In genomic region chr9:44398087-44398486, GRCm38 (mm10) we compare ENCODE assay signal across 7 mouse cellular contexts. TPM values are rescaled to one million over a fixed set of nuclear protein-coding genes. Genes with fewer than 3 reads are reported as not detected.
DNase-seq lines count a peak whose midpoint lies in the region; ATAC-seq and TF ChIP-seq lines count a peak whose summit lies in the region.

No protein-coding gene starts in this region.

- DNase-seq in A20 (ENCODE audit: low read depth, low spot score) (peak; percentile 67), ES-E14 (ENCODE audit: low read depth, low spot score) (no peak)
- no peak for DNase-seq in hindbrain, embryonic 14.5 days (ENCODE audit: low spot score)
- no peak for DNase-seq in layer of hippocampus, postnatal 36 days
- no peak for DNase-seq in thymus, postnatal 4 days
- DNase-seq in embryo, embryonic 11 days = no peak

- ATAC-seq in hindbrain, embryonic 14.5 days (ENCODE audit: low FRiP score) = no peak
- ATAC-seq in liver, embryonic 12.5 days = no peak

- in situ Hi-C loops in ES-E14 (cut with MboI; ENCODE audit: low sequenced_read_pairs in 2 of 2, unreplicated experiment in 2 of 2) = no loop called here

- H3K27me3 ChIP-seq in hindbrain, embryonic 14.5 days (ENCODE audit: control insufficient read depth, insufficient read depth, low read length) = no peaks in the 10 kb centered on the region
- no peaks in the 10 kb centered on the region for H3K27me3 ChIP-seq in liver, embryonic 12.5 days (replicated peaks)

- peaks cover 0 to 6% of the 10 kb centered on the region in 2 experiments; a peak in 3 of 4 replicates for H3K4me1 ChIP-seq in ES-E14 (ENCODE audit: control insufficient read depth in 2 of 2, insufficient read depth in 2 of 2, low read length in 2 of 2, poor library complexity in 1 of 2)
- H3K4me1 ChIP-seq in hindbrain, embryonic 14.5 days (replicated peaks; ENCODE audit: control insufficient read depth, insufficient read depth, low read length) = peaks cover 19% of the 10 kb centered on the region
- peaks cover 48% of the 10 kb centered on the region for H3K4me1 ChIP-seq in liver, embryonic 12.5 days

- H3K9me3 ChIP-seq in ES-E14 (ENCODE audit: control insufficient read depth, insufficient read depth, low read depth, low read length) = no peaks in the 10 kb centered on the region
- H3K9me3 ChIP-seq in hindbrain, embryonic 14.5 days (ENCODE audit: control insufficient read depth, low read length) = no peaks in the 10 kb centered on the region
- H3K9me3 ChIP-seq in liver, embryonic 12.5 days (replicated peaks) = no peaks in the 10 kb centered on the region

- H3K36me3 ChIP-seq in ES-E14 (ENCODE audit: control insufficient read depth, insufficient read depth, low read length, poor library complexity, severe bottlenecking) = peaks cover 8% of the 10 kb centered on the region
- peaks cover 45% of the 10 kb centered on the region for H3K36me3 ChIP-seq in hindbrain, embryonic 14.5 days (replicated peaks; ENCODE audit: control insufficient read depth, insufficient read depth)
- peaks cover 46% of the 10 kb centered on the region for H3K36me3 ChIP-seq in liver, embryonic 12.5 days

- peak overlapping the region in 1 of 2 experiments; percentile 92; a peak in 1 of 4 replicates for H3K4me3 ChIP-seq in ES-E14 (ENCODE audit: insufficient read depth in 1 of 2, low read depth in 1 of 2, low read length in 2 of 2, poor library complexity in 1 of 2, severe bottlenecking in 1 of 2)
- peak overlapping the region; percentile 78 for H3K4me3 ChIP-seq in hindbrain, embryonic 14.5 days (replicated peaks; ENCODE audit: low read length)
- peak overlapping the region; percentile 81 for H3K4me3 ChIP-seq in liver, embryonic 12.5 days

- 18% methylated on average over 4 of the region's 4 CpGs for WGBS in hindbrain, embryonic 14.5 days
- 45% methylated on average over 4 of the region's 4 CpGs for WGBS in liver, embryonic 12.5 days (ENCODE audit: insufficient replicate concordance)

- H3K9ac ChIP-seq in ES-E14 (ENCODE audit: insufficient read depth, low read depth, low read length, poor library complexity, severe bottlenecking) = 0 out of 2 replicates have a peak overlapping the region, but pooled peaks have one; percentile 15
- H3K9ac ChIP-seq in hindbrain, embryonic 14.5 days = peak overlapping the region; percentile 84
- H3K9ac ChIP-seq in liver, embryonic 12.5 days = peak overlapping the region; percentile 91

- H3K27ac ChIP-seq in ES-E14 (ENCODE audit: insufficient read depth, low read depth, low read length, poor library complexity, severe bottlenecking) = no peak overlapping the region
- H3K27ac ChIP-seq in hindbrain, embryonic 14.5 days = peak overlapping the region; percentile 91
- H3K27ac ChIP-seq in liver, embryonic 12.5 days = peak overlapping the region; percentile 92

- H3K4me2 ChIP-seq in hindbrain, embryonic 14.5 days (replicated peaks) = peak overlapping the region; percentile 91
- peak overlapping the region; percentile 97 for H3K4me2 ChIP-seq in liver, embryonic 12.5 days

TF ChIP-seq in ES-E14, 5 proteins besides CTCF, POLR2A, EP300 and RAD21:
- TF ChIP-seq HCFC1 (IDR thresholded peaks at IDR 0.05; ENCODE audit: borderline replicate concordance, insufficient read depth, low read length) (no peak), MAFK (IDR thresholded peaks at IDR 0.05; ENCODE audit: insufficient read depth, low read depth, low read length) (no peak), CHD2 (IDR thresholded peaks at IDR 0.05; ENCODE audit: low read depth, low read length) (no peak), ZC3H11A (IDR thresholded peaks at IDR 0.05; ENCODE audit: borderline replicate concordance, low read depth, low read length) (no peak), ZNF384 (IDR thresholded peaks at IDR 0.05; ENCODE audit: low read depth, low read length) (no peak)
TF ChIP-seq in ES-E14: peak in this region for 0.

RNA-seq across cellular contexts. Expression of gene Slc37a4, which starts 1.4 kb away (rescaled TPM):
- total RNA-seq in ES-E14 (2012; rRNA removed) = 9.8 and 10.0 TPM in 2 replicates
- 65.2 and 65.8 TPM in 2 replicates for polyA plus RNA-seq in hindbrain, embryonic 14.5 days (2014; fragmentation: Nextera tagmentation; extraction: Ambion mirVana)
- 19.7 and 21.1 TPM in 2 replicates for polyA plus RNA-seq in liver, embryonic 12.5 days (2016; fragmentation: Nextera tagmentation; extraction: Ambion mirVana)
- total RNA-seq in layer of hippocampus, postnatal 36 days (2021) = 10 to 100 TPM; 27.9 to 30.2 TPM

RNA-seq across cellular contexts. Expression of gene Rps25, which starts 8.9 kb away (rescaled TPM):
- total RNA-seq in ES-E14 (2012; rRNA removed) = 1,792 and 2,115 TPM in 2 replicates
- polyA plus RNA-seq in hindbrain, embryonic 14.5 days (2014; fragmentation: Nextera tagmentation; extraction: Ambion mirVana) = 1,177 and 1,438 TPM in 2 replicates
- polyA plus RNA-seq in liver, embryonic 12.5 days (2016; fragmentation: Nextera tagmentation; extraction: Ambion mirVana) = 1,783 and 1,792 TPM in 2 replicates
- total RNA-seq in layer of hippocampus, postnatal 36 days (2021) = 100 to 1,000 TPM; 660 to 671 TPM

RNA-seq across cellular contexts. Expression of gene Trappc4, which starts 9.3 kb away (rescaled TPM):
- 88.2 and 95.1 TPM in 2 replicates for total RNA-seq in ES-E14 (2012; rRNA removed)
- polyA plus RNA-seq in hindbrain, embryonic 14.5 days (2014; fragmentation: Nextera tagmentation; extraction: Ambion mirVana) = 289 and 299 TPM in 2 replicates
- 77.7 and 79.9 TPM in 2 replicates for polyA plus RNA-seq in liver, embryonic 12.5 days (2016; fragmentation: Nextera tagmentation; extraction: Ambion mirVana)
- 10 to 100 TPM; 64.3 to 79.1 TPM for total RNA-seq in layer of hippocampus, postnatal 36 days (2021)

RNA-seq across cellular contexts. Expression of gene Hyou1, which starts 18.8 kb away (rescaled TPM):
- total RNA-seq in ES-E14 (2012; rRNA removed) = 246 and 320 TPM in 2 replicates
- polyA plus RNA-seq in hindbrain, embryonic 14.5 days (2014; fragmentation: Nextera tagmentation; extraction: Ambion mirVana) = 25.0 and 27.8 TPM in 2 replicates
- 24.4 and 26.4 TPM in 2 replicates for polyA plus RNA-seq in liver, embryonic 12.5 days (2016; fragmentation: Nextera tagmentation; extraction: Ambion mirVana)
- 100 to 1,000 TPM; 136 to 157 TPM for total RNA-seq in layer of hippocampus, postnatal 36 days (2021)

RNA-seq across cellular contexts. Expression of gene Ccdc84, which starts 20.3 kb away (rescaled TPM):
- 38.3 and 57.0 TPM in 2 replicates for total RNA-seq in ES-E14 (2012; rRNA removed)
- 23.3 and 28.2 TPM in 2 replicates for polyA plus RNA-seq in hindbrain, embryonic 14.5 days (2014; fragmentation: Nextera tagmentation; extraction: Ambion mirVana)
- polyA plus RNA-seq in liver, embryonic 12.5 days (2016; fragmentation: Nextera tagmentation; extraction: Ambion mirVana) = 16.8 and 18.6 TPM in 2 replicates
- total RNA-seq in layer of hippocampus, postnatal 36 days (2021) = 10 to 100 TPM; 23.0 to 28.7 TPM

Comparison
In these comparisons a context has a peak if more than half of its experiments do, and no peak if none do; other contexts are left out.
1. H3K9ac ChIP-seq: peak in every context shown above with its lines; median percentile 91 in liver, embryonic 12.5 days; 84 in hindbrain, embryonic 14.5 days; 15 in ES-E14.